Mouse (Mus musculus): ENCODE measurements around the gene Erc2. TPM values are rescaled to one million over a fixed set of nuclear protein-coding genes. Genes with fewer than 3 reads are reported as not detected.

Erc2 gene
- polyA plus RNA-seq, 1 experiment, result 1.0 TPM

DNA sequence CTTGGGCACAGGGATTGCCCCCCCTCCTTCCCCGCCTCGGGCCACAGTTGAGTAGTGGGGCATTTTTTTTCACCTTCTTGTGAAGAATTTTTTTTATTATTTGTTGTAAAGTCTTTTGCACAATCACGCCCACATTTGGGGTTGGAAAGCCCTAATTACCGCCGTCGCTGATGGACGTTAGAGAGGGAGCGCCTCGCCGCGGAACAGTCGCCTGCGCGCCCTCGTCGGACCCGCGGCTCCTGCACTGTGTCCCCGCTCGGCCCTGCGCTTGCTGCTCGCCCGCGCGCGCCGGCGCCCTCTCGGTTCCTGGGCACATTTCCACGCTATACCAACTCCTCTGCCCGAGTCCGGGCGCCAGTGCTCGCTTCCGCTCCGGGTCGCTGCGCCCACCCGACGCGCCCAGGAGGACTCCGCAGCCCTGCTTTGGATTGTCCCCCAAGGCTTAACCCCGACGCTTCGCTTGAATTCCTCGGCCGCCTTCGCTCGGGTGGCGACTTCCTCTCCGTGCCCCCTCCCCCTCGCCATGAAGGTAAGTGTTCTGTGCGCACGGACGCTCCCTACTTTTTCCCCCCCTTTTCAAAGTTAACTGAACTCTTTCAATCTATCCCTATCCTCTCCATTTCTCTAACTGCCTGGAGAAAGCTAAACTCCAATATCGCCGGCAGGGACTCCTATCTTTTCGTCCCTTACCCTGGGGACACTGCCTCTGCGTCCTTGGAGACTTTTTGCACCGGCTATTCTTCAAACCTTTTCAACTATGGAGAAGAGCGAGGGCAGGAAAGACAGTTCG is 883.6 kb downstream of the Erc2 start:
- no peak for DNase-seq (ENCODE audit: low spot score)

DNA sequence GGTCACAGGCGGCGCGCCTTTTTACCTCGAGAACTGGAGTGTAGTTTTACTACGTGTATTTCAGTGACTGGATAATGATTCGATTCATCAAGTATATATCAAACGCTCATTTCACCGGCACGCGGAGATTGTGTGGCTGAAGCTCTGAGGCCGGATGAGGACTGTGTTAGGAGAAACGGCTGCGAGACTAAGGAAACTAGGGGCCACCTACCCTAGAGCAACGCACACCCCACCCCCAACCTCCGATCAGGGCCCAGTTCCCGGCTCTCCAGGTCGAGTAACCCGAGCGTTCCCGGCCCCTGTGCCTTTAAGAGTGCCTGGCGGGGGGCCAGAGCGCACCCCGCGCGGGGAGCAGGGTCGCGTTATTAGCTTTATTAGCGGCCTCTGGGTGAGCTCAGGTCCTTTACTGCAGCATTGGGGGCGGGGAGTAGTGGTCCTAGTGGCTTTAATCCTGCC is 884.2 kb downstream of the Erc2 start:
- peak; percentile 64 for DNase-seq (ENCODE audit: low spot score)

DNA sequence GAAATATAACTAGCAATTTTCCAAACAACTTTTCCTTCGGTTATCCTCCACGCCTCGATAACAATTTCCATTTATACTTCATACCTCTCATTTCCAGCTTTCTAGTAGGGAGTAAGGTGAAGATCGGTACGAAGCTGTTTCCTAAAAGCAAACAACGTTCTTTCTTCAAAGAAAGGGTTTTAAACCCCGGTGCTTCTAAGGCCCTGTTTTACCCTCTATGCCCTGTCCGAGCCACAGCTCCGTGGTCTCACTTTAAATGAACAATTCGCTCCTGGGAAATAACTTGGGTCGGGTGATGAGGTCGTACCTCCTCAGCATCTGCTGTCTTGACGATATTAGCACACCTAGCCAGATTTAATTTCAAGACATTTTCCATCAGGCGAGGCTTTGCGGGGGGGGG is 884.8 kb downstream of the Erc2 start:
- no peak for DNase-seq (ENCODE audit: low spot score)

DNA sequence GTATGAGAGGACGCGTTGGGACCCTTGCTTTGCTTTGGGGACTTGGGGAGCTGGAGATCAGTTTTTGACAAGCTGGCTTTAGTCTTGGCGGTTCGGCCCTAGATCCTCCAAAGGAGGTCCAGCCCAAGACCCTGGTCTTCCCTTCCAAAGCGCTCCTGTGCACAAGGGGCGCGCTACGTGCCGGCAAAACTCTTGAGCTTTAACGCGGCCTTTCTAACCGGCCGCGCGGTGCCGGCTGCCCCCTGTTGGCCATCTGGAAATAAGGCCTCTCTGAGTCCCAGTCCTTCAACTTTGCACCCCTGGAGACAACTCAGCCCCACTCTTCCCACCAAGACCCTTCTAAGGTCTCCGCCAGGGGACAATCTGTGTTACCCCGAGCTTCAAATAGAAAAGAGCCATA is 885.2 kb downstream of the Erc2 start:
- DNase-seq (ENCODE audit: low spot score), result peak; percentile 63

DNA sequence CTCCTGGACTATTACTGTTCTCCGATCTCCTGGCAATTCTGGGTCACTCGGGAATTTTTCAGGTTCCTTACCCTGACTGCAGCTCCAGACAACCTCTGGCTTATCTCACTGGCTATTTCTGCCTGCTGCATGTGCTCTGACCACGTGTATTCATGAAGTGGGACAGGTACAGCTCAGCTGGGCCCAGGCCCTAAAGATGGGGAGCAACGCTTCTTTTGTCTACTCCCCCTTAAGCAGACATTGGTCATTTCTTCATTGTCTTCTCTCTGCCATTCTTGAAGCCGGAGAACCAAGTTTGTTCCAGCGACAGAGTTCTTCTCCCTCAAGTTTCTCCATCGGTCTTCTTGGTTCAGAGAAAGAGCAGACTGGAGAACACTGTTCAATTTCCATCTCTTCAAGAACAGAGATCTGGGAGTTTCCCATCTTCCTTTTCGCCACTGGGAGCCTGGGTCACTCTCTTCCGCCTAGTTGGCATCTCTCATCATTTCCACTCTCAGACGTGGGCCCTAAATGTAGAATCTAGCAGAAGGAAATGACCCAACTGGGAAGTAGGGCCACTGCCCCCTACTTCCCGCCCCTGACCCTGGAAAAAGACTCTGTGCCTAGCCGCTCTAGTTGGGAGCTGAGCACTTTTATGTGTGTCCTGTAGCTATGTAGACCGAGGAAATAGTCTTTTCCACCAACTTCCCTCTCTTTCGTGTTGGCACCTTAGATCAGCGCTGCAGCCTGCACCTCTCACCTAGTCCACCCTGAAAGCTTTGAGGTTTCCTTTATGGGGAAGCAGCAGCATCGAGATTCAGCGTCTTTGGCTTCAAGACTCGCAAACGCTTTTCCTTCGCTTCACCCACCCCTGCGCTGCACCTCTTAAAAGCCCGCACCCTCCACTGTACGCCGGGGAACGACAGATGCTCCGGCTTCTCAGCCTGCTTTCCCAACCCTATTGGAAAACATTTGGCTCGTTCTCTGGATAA is 886.3 kb downstream of the Erc2 start:
- no peak for DNase-seq (ENCODE audit: low spot score)

DNA sequence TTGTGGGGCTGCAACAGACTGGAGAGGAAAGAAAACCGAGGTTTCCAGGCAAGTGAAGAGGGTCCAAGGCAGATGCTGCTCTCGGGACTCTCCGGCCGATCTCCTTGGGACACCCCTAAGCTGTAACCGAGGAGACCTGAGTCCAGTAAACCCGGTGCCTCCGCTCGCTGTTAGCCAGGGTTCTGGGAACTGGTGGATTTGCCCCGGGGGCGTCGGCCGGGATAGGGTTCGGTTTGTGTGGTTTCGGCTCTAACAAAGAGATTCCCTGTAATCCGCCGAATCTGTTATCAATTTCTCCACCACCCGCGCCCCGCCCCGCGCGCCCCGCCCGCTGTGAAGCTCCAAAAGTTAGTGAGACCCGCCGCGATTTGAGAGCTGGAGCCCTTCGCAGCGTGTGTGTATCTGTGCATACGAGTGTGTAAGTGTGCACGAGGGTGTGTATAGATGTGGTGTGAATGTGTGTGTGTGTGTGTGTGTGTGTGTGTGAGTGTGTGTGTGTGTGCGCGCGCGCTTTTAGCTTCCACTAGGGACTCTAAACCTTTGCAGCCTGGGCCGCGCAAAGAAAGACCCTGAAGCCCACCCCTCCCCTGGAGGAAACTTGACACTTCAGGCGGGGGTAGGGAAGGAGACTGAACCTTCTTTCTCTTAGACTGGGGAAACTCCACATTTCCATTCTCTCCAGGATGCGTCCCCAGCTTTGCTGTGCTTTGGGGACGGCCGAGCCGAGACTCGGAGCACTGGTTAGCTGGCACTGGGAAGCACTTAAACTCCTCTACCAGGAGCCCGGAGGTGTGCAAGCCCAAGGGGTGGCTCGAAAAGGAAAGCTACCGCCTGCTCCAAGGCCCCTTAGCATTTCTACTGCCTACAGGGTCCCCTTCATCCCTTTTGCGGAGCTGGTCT is 887.5 kb downstream of the Erc2 start:
- DNase-seq (ENCODE audit: low spot score), result no peak

DNA sequence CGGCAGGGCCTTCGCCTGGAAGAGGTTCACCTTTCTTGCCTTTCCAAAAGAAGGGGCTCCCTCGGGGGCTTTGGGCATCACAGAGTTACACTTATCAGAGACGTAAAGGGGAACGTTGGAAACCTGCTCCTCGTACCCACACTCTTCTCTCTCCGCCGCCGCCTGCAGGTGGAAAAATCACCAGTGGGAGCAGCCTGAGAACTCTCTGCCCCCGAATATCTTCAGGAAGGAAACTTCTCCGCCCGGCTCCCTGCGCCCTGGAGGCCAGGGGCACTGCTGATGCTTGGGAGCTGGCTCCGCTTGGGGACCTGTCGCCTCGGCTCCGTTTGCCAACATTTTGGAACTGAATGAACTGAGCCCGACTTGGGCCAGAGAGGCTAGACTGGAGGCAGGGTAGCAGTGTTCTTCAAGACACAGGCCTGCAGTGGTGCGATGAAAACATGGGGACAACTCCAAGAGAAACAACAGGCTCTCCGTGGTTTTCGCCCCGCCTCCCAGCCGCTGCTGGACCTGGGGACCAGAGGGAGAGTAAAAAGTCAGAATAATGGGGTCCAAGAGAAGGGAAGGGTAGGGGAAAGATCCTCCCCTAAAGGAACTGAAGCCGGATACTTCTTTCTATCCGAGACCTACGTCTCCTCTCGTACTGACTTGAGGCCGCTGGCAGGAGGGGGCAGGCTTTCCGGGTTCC is 888.3 kb downstream of the Erc2 start:
- DNase-seq (ENCODE audit: low spot score), result no peak

DNA sequence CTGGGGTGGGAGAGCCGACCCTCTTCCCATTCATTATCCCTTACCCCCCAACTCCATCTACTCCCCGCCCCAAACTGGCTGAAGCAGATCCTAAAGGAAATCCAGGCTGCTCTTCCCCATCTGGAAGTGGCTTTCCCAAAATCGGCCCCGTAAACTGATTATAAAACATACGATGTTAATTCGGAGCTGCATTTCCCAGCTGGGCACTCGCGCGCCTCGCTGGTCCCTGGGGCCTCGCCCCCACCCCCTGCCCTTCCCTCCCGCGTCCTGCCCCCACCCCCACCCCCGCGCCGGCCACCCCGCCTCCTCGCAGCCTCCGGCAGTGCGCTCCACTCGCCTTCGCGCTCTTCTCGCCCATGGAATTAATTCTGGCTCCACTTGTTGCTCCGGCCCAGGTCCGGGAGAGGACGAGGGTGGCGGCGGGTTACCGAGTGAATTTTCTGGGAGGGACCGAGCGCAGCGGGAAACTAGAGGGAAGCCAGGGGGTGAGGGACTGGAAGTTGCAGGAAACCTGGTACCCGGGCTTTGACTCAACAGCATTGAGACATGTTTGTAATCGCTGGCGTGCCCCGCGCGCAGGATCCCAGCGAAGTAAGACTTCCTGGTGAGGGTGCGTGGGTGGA is 888.9 kb downstream of the Erc2 start:
- peak; percentile 50 for DNase-seq (ENCODE audit: low spot score)

DNA sequence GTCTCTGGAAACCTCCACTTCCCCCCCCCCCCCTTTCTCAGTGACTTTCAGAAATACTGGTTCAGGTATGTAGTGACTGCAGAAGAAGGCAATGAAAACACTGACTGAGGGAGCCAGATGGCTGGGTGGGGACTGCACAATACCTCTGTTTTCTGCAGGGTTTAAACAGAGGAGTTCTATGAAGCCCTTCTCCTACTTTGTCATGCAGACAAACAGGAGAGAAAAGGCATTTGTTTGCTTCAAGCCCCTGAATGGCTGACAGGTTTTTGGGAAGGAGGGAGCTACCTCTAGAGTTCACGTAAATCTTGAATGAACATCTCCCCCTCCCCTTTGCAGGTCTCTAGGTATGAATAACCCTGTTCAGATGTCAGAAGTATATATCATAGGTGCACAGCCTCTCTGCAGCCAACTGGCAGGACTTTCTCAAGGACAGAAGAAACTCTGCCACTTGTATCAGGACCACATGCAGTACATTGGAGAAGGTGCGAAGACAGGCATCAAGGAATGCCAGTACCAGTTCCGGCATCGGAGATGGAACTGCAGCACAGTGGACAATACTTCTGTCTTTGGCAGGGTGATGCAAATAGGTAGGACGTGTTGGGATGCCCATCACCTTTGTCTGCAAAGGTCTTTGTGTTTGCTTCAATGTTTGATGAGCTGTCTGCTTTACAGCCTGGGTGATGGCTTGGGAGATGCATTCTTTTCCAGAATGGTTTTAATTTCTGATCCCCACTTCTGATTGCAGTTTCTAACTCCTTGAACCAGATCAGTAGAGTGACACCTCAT is 890.8 kb downstream of the Erc2 start:
- no peak for DNase-seq (ENCODE audit: low spot score)

DNA sequence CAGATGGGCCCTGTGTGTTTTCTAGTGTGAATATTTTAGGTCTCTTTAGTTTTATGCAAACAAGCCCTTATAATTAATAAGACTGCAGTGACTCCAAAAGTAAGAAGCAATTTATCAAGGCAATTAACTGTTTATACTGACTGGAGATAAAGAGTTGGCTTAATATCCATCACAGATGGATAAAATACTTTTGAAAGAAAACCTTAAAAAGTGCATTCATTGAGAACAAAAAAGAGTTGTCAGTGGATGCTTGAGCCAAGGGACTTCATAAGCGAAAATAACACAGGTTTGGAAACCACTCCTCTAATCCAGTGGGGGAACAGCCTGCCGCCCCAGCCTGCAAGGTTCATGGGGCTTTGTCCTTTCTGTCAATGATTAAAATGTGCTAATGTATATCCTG is 891.9 kb downstream of the Erc2 start:
- DNase-seq (ENCODE audit: low spot score), result no peak

DNA sequence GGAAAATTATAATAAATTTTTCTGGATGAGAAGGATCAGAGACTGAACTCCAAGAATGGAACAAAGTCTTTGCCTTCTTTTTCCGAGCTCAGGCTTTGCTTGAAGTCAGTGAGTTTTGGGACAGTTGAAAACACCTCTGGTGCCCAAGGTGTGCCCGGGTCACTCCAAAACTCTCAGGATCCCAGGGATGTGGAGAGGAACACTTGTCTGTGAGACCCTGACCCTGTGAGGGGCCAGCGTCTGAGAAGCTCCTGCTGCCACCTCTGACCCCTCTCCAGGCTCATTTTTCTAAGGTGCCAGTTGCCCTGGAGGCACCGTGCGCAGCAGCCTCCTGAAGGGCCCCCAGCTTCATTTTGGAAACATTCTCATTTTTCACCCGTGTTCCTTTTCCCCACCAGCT is 893.1 kb downstream of the Erc2 start:
- no peak for DNase-seq (ENCODE audit: low spot score)

DNA sequence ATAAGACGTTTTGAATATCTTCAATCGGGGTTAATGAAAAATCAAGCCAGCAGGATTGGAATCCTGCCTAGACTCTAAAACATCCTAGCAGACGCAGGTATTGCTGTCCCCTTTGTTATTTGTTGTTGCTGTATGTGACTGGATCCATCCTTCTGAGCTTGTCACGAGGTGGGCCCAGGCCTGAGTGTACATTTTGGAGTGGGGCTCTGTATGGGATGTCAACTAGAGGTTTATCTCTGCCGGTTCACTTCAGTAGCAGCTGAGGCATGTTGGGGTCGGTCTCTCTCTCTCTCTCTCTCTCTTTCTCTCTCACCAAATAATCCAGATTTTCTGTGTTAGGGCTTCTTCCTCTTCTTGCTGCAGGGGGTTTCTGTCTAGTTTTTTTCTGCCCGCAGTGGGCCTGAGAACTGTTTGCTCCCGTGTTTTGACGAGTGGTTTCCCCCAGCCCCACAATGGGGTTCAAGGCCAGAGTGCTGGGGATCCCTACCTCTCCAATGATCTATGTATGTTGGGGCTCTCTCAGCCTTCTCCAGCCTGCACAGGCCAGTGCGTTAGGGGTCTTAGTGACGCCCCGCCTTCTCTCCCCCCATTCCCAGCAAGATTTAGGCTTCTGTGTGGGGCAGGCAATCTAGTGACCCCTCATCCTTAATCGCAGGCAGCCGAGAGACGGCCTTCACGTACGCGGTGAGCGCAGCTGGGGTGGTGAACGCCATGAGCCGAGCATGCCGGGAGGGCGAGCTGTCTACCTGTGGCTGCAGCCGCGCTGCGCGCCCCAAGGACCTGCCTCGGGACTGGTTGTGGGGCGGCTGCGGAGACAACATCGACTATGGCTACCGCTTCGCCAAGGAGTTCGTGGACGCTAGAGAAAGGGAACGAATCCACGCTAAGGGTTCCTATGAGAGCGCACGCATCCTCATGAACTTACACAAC is 895.7 kb downstream of the Erc2 start:
- DNase-seq (ENCODE audit: low spot score), result no peak

DNA sequence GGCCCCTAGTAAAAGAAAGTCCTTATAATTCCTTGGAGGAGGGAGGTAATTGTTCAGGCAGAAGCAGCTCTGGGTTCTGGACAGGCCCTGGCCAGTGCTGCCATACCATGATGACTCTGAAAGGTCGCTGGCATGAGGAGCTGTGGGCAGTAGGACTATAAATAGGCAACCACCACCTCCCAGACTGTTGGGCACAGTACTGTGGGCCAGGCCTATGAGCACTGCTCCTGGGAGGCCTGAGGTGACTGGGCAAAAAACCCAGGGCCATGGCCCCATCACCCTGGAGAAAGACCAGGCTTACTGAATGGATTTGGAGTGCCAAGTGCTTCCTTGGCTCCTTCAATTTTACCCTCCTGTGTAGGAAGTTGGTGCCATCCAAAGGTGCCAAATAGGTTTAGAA is 898.9 kb downstream of the Erc2 start:
- no peak for DNase-seq (ENCODE audit: low spot score)

DNA sequence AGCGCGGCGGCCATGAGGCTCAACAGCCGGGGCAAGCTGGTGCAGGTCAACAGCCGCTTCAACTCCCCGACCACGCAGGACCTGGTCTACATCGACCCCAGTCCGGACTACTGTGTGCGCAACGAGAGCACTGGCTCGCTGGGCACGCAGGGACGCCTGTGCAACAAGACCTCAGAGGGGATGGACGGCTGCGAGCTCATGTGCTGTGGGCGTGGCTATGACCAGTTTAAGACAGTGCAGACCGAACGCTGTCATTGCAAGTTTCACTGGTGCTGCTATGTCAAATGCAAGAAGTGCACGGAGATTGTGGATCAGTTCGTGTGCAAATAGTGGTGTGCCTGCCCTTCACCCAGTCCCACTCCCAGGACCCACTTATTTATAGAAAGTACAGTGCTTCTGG is 900.4 kb downstream of the Erc2 start:
- no peak for DNase-seq (ENCODE audit: low spot score)

DNA sequence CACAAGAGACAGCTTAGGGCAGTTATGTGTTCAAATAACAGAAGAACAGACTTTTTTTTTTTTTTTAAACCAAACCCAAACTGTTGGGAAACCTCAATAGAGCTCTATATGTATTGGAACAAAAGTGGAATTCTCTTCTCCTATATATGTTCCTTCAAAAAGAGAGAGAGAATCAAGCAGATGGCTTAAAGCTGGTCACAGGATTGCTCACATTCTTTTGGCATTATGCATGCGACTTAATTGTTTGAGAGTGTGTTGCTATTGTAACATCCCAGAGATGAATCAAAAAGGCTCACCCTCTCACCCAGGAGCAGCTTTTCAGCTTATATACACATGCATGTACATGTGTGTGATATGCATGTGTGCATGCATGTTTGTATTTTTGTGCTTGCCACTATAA is 903.3 kb downstream of the Erc2 start:
- no peak for DNase-seq (ENCODE audit: low spot score)

Data from urinary bladder, adult 2 months (tissue).